Mouse (Mus musculus) lung, adult 2 months (tissue): ENCODE results near the gene Lims1. TPM values are rescaled to one million over a fixed set of nuclear protein-coding genes. Genes with fewer than 3 reads are reported as not detected.
A peak's percentile ranks its signal among the peaks of the same experiment; 100 is the strongest.

Experiments used
- DNase-seq: peaks from one replicate; pipeline ENCODE4 v3.0.0; 2022
- H3K4me1 ChIP-seq: fragments of 200-500 bp; 2 replicates; pipeline ENCODE4 v1.6.1; 2011; ENCODE audit warnings: low read length; ENCODE audit not compliant: control insufficient read depth, insufficient read depth
- H3K4me3 ChIP-seq: fragments of 200-500 bp; replicated peaks from 2 replicates; pipeline ENCODE3; 2011; ENCODE audit warnings: low read depth, mild to moderate bottlenecking, control low read depth, low read length; ENCODE audit errors: extremely low read depth
- CTCF ChIP-seq: fragments of 200-500 bp; IDR thresholded peaks from 2 replicates; pipeline ENCODE4 v1.5.1; 2011; ENCODE audit warnings: mild to moderate bottlenecking, low read length, control low read depth; ENCODE audit not compliant: insufficient read depth
- POLR2A ChIP-seq: fragments of 200-500 bp; IDR thresholded peaks from 2 replicates; pipeline ENCODE4 v1.6.1; 2011; ENCODE audit warnings: low read depth, mild to moderate bottlenecking, control low read depth, low read length, borderline replicate concordance; ENCODE audit errors: extremely low read depth
- WGBS: fragments of 180-500 bp; shearing (Covaris S2); methylation state at CpG from one replicate; pipeline ENCODE4 v1.1.7; 2018; 5-methylcytosine and 5-hydroxymethylcytosine counted together
- polyA plus RNA-seq: library from polyadenylated mRNA; depleted of rRNA; stranded (reverse); fragments of >200 nt; gene quantifications from 2 replicates; pipeline ENCODE4 v1.2.3, GENCODE M21; 2012

Gene Lims1
- polyA plus RNA-seq, 1 experiment, result 44.0 TPM

GRCm38 (mm10) chr10:58364770-58365515 lies 41.7 kb downstream of the Lims1 start:
- Histone ChIP-seq H3K4me1 (peaks cover 31% of the 10 kb centered on the region), H3K4me3 (no peak overlapping the region)
- DNase-seq, result no peak
- 49% methylated on average over 5 of the region's 5 CpGs for WGBS
- TF ChIP-seq CTCF, result no peak
- TF ChIP-seq POLR2A, result no peak

DNA sequence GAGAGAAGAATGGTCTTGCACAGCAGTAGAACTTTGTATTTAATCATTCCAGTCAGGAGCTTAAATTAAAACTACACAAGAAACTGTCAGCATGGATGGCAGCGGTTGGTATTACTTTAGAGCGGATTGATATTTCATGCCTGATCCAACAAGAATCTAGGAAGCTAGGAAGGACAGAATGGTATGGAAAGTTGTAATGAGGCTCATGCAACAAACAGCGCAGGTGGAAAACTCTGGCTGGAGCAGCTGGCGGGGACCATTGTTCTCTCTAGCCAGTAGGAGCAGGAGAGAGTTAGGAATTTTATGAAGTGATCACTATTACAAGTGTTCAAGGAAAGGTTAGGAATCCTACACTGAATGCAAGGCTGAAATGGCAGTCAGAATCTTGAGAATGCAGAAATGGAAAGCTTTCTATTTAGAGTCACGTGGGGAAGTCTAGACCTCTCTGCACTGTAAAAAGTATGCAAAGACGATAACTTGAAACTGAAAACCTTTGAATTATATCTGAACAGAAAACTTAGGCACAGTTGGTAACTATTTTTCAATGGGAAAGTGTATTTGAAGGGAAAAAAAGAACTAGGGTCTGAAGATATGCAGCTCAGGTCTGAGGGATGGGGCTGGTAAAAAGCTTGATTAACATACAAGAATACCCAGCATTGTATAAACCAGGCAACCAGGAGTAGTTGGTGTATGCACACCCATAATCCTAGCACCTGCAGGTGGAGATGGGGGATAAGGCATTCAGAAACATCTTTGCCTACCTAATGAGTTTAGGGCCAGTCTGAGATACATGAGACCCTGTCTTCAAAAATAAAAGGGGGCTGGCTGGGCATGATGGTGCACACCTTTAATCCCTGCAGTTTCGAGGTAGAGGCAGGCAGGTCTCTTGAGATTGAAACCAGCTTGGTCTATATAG lies 45.8 kb downstream of the Lims1 start:
- 76% methylated on average over 7 of the region's 7 CpGs for WGBS
- TF ChIP-seq CTCF (no peak), POLR2A (no peak)
- no peak overlapping the region for H3K4me3 ChIP-seq
- peaks cover 43% of the 10 kb centered on the region for H3K4me1 ChIP-seq
- DNase-seq, result no peak

DNA sequence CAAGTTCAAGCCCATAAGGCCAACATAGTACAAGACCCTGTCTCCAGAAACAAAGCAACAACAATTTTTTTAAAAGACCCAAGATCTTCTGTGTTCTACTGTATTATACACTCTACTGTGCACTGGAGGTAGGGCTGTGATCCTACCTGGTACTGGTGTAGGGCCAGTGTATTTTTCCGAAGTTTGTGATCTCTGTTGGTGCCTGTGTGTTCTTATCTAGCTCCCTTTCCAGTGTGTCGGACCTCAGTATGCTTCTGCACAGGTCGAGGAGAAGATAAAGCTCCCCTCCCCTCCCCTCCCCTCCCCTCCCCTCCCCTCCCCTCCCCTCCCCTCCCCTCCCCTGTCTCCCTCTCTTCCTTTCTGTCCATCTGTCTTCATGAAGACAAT lies 46.4 kb downstream of the Lims1 start:
- Histone ChIP-seq H3K4me1 (peaks cover 38% of the 10 kb centered on the region), H3K4me3 (no peak overlapping the region)
- 28% methylated on average over 3 of the region's 3 CpGs for WGBS
- TF ChIP-seq POLR2A (no peak), CTCF (no peak)
- DNase-seq, result no peak

GRCm38 (mm10) chr10:58370143-58370542 lies 46.9 kb downstream of the Lims1 start:
- DNase-seq, result no peak
- TF ChIP-seq POLR2A, result no peak
- TF ChIP-seq CTCF, result no peak
- H3K4me1 ChIP-seq, result peaks cover 35% of the 10 kb centered on the region
- no peak overlapping the region for H3K4me3 ChIP-seq

DNA sequence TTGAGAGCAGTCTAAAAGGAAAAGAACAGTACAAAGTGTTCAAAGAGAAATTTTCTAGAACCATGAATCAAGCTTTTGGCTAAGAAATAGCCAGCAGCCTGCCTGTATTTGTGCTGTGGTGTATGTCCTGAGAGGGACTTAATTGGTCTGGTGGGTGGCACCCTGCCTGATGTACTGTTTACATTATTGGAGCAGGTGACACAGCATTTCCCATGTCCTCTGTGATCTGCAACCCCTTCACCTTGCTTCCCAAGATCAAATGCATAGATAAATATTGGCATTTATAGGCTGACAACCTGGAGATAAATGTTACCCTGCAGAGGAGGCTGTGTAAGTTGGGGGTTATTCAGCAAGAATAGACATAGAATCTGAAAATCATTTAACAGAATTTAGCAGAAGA lies 47.3 kb downstream of the Lims1 start:
- H3K4me1 ChIP-seq, result peaks cover 31% of the 10 kb centered on the region
- H3K4me3 ChIP-seq, result no peak overlapping the region
- TF ChIP-seq CTCF (no peak), POLR2A (no peak)
- no peak for DNase-seq

GRCm38 (mm10) chr10:58371279-58371842 lies 48.1 kb downstream of the Lims1 start:
- Histone ChIP-seq H3K4me3 (peak overlapping the region; percentile 17), H3K4me1 (peaks cover 29% of the 10 kb centered on the region)
- peak; percentile 34; the same call in 1 of the 2 replicates for TF ChIP-seq POLR2A
- no peak for TF ChIP-seq CTCF
- DNase-seq, result peak; percentile 54
- WGBS, result 11% methylated on average over 14 of the region's 14 CpGs

GRCm38 (mm10) chr10:58372430-58373030 lies 49.3 kb downstream of the Lims1 start:
- no peak for DNase-seq
- no peak overlapping the region for H3K4me3 ChIP-seq
- 42% methylated on average over 6 of the region's 6 CpGs for WGBS
- no peak for TF ChIP-seq POLR2A
- no peak for TF ChIP-seq CTCF
- H3K4me1 ChIP-seq, result peaks cover 29% of the 10 kb centered on the region

DNA sequence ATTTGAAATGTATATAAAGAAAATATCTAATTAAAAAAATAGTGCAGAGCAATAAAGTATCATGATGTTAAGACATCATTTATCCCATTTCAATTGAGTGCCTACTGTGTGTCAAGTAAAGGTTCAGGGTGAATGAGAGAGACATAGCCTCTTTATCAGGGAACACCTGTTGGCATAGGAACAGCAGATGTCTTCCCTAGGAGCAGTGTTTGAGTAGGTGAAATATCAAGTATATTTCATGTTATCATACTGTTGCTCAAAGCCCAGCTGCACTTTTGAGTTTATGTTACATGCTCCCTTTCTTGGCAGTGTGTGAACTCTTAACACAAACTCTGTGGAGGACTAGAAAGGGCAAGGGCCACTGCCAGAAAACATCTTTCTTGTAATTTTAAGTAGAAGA lies 50.6 kb downstream of the Lims1 start:
- no peak overlapping the region for H3K4me3 ChIP-seq
- no peak for DNase-seq
- TF ChIP-seq POLR2A, result no peak
- peaks cover 26% of the 10 kb centered on the region for H3K4me1 ChIP-seq

- TF ChIP-seq CTCF (peak; percentile 69), POLR2A (no peak)
- Histone ChIP-seq H3K4me1 (peaks cover 2% of the 10 kb centered on the region), H3K4me3 (no peak overlapping the region)
- no peak for DNase-seq
- 27% methylated on average over 4 of the region's 4 CpGs for WGBS
These were observed 54.4 kb downstream of the Lims1 start for GRCm38 (mm10) chr10:58377592-58378197.
